Comparison of ENCODE assay signal across 23 mouse cellular contexts in the genomic region with DNA sequence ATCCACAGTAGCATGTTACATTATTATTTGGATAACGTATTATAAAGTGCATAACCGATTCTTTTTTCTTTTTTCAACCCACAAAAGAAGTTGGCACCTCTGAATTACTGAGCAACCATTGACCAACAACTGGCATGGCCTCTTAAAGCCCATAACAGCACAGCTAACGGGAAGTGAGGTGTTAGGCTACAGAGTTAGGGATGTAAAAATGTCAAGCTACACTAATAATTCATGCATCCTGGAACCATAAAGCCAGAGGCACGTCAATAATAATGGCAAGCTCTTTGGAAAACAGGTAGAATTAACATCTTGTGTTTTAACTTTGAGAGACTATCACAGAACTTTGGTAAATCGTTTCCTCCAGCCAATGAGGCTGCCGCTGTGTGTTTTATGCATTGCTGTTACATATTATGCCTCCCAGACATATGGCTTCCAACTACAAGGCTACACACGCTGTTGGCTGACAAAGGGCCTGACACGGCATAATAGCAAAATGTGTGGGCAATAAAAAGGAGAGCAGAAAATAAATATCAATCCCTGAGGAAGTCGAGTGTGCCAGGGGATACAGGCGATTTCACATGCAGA.
DNase-seq lines count a peak whose midpoint lies in the region; ATAC-seq and TF ChIP-seq lines count a peak whose summit lies in the region.
"Had no signal": no experiment of that assay in that cellular context is flagged by ENCODE, and none has a peak within 500 bp of the region (broad histone marks: within the 10 kb centered on the region; RNA-seq: fewer than 3 reads in every experiment).

No protein-coding gene starts in this region.

- no peak for TF ChIP-seq CTCF in brain, embryonic 14.5 days (IDR thresholded peaks at IDR 0.05; ENCODE audit: borderline replicate concordance, extremely low read depth, insufficient read depth, insufficient read length)

- H3K9me3 ChIP-seq in limb, embryonic 10.5 days (replicated peaks), result no peaks in the 10 kb centered on the region
- no peaks in the 10 kb centered on the region for H3K9me3 ChIP-seq in limb, embryonic 14.5 days (ENCODE audit: control insufficient read depth, low read length)
- H3K9me3 ChIP-seq: embryonic facial prominence, embryonic 13.5 days; forebrain, embryonic 12.5 days; heart, embryonic 10.5 days; heart, embryonic 15.5 days; hindbrain, embryonic 15.5 days had no signal

- no peak overlapping the region for H3K9ac ChIP-seq in limb, embryonic 14.5 days (ENCODE audit: low read depth, low read length, severe bottlenecking)
- H3K9ac ChIP-seq: embryonic facial prominence, embryonic 13.5 days; forebrain, embryonic 12.5 days; heart, embryonic 15.5 days; hindbrain, embryonic 15.5 days had no signal

- no peaks in the 10 kb centered on the region for H3K27me3 ChIP-seq in limb, embryonic 10.5 days (ENCODE audit: low read depth, poor library complexity, severe bottlenecking)
- H3K27me3 ChIP-seq in limb, embryonic 14.5 days (ENCODE audit: control insufficient read depth, insufficient read depth, low read length), result no peaks in the 10 kb centered on the region
- H3K27me3 ChIP-seq: embryonic facial prominence, embryonic 13.5 days; forebrain, embryonic 12.5 days; heart, embryonic 15.5 days; hindbrain, embryonic 15.5 days had no signal

- no peak overlapping the region for H3K4me2 ChIP-seq in limb, embryonic 14.5 days (replicated peaks; ENCODE audit: low read depth, low read length, severe bottlenecking)
- H3K4me2 ChIP-seq: embryonic facial prominence, embryonic 13.5 days; forebrain, embryonic 12.5 days; heart, embryonic 15.5 days; hindbrain, embryonic 15.5 days had no signal

- peak overlapping the region; percentile 10; the same call in 1 of the 2 replicates for H3K4me3 ChIP-seq in limb, embryonic 10.5 days
- no peak overlapping the region for H3K4me3 ChIP-seq in limb, embryonic 14.5 days (replicated peaks; ENCODE audit: low read length)
- H3K4me3 ChIP-seq: embryonic facial prominence, embryonic 13.5 days; forebrain, embryonic 12.5 days; gastrocnemius, adult 2 months; heart, embryonic 10.5 days; heart, embryonic 15.5 days; hindbrain, embryonic 15.5 days had no signal

- peak; percentile 4 for DNase-seq in embryo, embryonic 11.5 days (ENCODE audit: low read depth, low spot score)
- DNase-seq in embryo, embryonic 10 days (ENCODE audit: low spot score), result no peak
- DNase-seq in brain, embryonic 14.5 days (ENCODE audit: low read depth), result peak; percentile 18
- peak; percentile 47 for DNase-seq in limb, embryonic 10.5 days (ENCODE audit: low spot score)
- peak; percentile 7 for DNase-seq in limb, embryonic 14.5 days (ENCODE audit: low spot score)
- DNase-seq in testis, postnatal 14 days (ENCODE audit: low spot score), result no peak
- no peak for DNase-seq in natural killer cell, adult 2 months (ENCODE audit: low spot score in 2 of 2)
- DNase-seq: adrenal gland, postnatal 10 days; cerebellum, adult 18-20 months; cerebellum, adult 9-11 months; cerebellum, postnatal 36 days; gastrocnemius, adult 2 months; gastrocnemius, postnatal 36 days; heart, adult 11 months; heart, postnatal 14 days had no signal

- no peak for TF ChIP-seq POLR2A in brain, embryonic 14.5 days (IDR thresholded peaks at IDR 0.05; ENCODE audit: borderline replicate concordance, extremely low read depth, insufficient read depth, insufficient read length, poor library complexity, severe bottlenecking)
- TF ChIP-seq POLR2A in limb, embryonic 14.5 days (IDR thresholded peaks at IDR 0.05; ENCODE audit: borderline replicate concordance, extremely low read depth, insufficient read depth, insufficient read length), result no peak

- no peak for ATAC-seq in limb, embryonic 14.5 days (ENCODE audit: low FRiP score, low read depth)
- no peak for ATAC-seq in megakaryocyte progenitor cell, adult 5-6 weeks (replicated peaks; ENCODE audit: poor library complexity)
- ATAC-seq: forebrain, embryonic 16.5 days; inflammation-experienced regulatory T-cells, adult 6 months had no signal

- no peaks in the 10 kb centered on the region for H3K36me3 ChIP-seq in limb, embryonic 10.5 days
- H3K36me3 ChIP-seq in limb, embryonic 14.5 days (ENCODE audit: control insufficient read depth, insufficient read depth, low read length), result no peaks in the 10 kb centered on the region
- H3K36me3 ChIP-seq: embryonic facial prominence, embryonic 13.5 days; forebrain, embryonic 12.5 days; heart, embryonic 10.5 days; heart, embryonic 15.5 days; hindbrain, embryonic 15.5 days had no signal

- peak overlapping the region; percentile 73 for H3K27ac ChIP-seq in limb, embryonic 10.5 days
- H3K27ac ChIP-seq in limb, embryonic 14.5 days (replicated peaks; ENCODE audit: low read depth, low read length), result no peak overlapping the region
- H3K27ac ChIP-seq: embryonic facial prominence, embryonic 13.5 days; forebrain, embryonic 12.5 days; gastrocnemius, adult 2 months; heart, embryonic 10.5 days; heart, embryonic 15.5 days; hindbrain, embryonic 15.5 days had no signal

- 27% methylated on average over 10 of the region's 10 CpGs for WGBS in limb, embryonic 10.5 days
- WGBS in limb, embryonic 14.5 days, result 14% methylated on average over 10 of the region's 10 CpGs

- H3K4me1 ChIP-seq in limb, embryonic 10.5 days, result peaks cover 40% of the 10 kb centered on the region
- H3K4me1 ChIP-seq in limb, embryonic 14.5 days (ENCODE audit: control insufficient read depth, insufficient read depth, low read length), result peaks cover 3% of the 10 kb centered on the region; the same call in 1 of the 2 replicates
- H3K4me1 ChIP-seq: forebrain, embryonic 12.5 days; heart, embryonic 10.5 days; heart, embryonic 15.5 days; hindbrain, embryonic 15.5 days had no signal

Comparison
In these comparisons a context has a peak if more than half of its experiments do, and no peak if none do; other contexts are left out.
1. DNase-seq: peak in embryo, embryonic 11.5 days (single experiment), brain, embryonic 14.5 days (single experiment), limb, embryonic 10.5 days (single experiment) and limb, embryonic 14.5 days (single experiment); none in embryo, embryonic 10 days (single experiment), testis, postnatal 14 days (single experiment) and natural killer cell, adult 2 months (0 of 2).